Mouse (Mus musculus) E14TG2a.4 (cell line): ENCODE data around the gene Slc3a1.

Experiments used
- CTCF ChIP-seq: conservative IDR thresholded peaks from 2 replicates; pipeline ENCODE4 v1.5.1; 2014; ENCODE audit warnings: low read length
- NANOG ChIP-seq: IDR thresholded peaks from 2 replicates; pipeline ENCODE4 v1.6.1; 2014; ENCODE audit warnings: borderline replicate concordance, low read length, mixed read lengths

DNA sequence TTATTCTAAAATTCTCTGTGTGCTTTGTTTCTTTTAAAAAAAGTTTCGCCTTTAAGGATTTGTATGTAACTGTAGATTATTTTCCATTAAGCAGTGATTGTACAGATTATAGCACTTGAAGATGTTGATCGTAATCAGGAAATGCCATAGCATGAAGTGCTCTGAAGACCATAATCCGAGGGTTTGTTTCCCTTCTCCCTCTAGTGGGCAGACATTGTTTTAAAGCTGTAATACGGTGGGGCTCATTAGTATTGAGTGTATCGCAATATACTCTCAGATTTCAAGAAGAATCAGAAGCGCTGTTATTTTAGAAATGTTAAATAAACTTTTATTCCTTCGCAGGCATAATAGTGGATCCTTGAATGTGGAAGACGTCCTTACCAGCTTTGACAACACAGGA lies 85.3 kb downstream of the Slc3a1 start:
- TF ChIP-seq CTCF (0 out of 2 replicates have a peak, but pooled peaks have one; percentile 6), NANOG (no peak)
